Mouse (Mus musculus) gastrocnemius, postnatal 25 days (tissue): Measurements from ENCODE around the gene Rdh5. TPM values are rescaled to one million over a fixed set of nuclear protein-coding genes. Genes with fewer than 3 reads are reported as not detected.

ENCODE experiments used
- DNase-seq: peaks from one replicate; pipeline ENCODE4 v3.0.0; 2022
- total RNA-seq, 2 experiments: library from RNA; stranded (reverse); gene quantifications; 1 replicate in 1 of 2; 2 replicates in 1 of 2; pipeline ENCODE4 v1.2.3; 2021

The Rdh5 gene
- total RNA-seq, 2 experiments from 2014 or later = 4.3 to 4.7 TPM

GRCm38 (mm10) chr10:128904812-128905211 is 17.9 kb downstream of the Rdh5 start:
- DNase-seq = no peak

- DNase-seq = no peak
These were observed 20.2 kb downstream of the Rdh5 start for GRCm38 (mm10) chr10:128902409-128902988.

GRCm38 (mm10) chr10:128901409-128901808 is 21.3 kb downstream of the Rdh5 start:
- DNase-seq = no peak

- DNase-seq = no peak
These were observed 22.0 kb downstream of the Rdh5 start, which contains the start of gene Cd63 for GRCm38 (mm10) chr10:128900698-128901097. TSS of gene Cd63 (plus strand) at chr10:128900989.

- DNase-seq = no peak
These were observed 22.8 kb downstream of the Rdh5 start for GRCm38 (mm10) chr10:128899759-128900490.

- no peak for DNase-seq
These were observed 25.2 kb downstream of the Rdh5 start for GRCm38 (mm10) chr10:128897501-128897900.

GRCm38 (mm10) chr10:128896807-128897206 is 25.9 kb downstream of the Rdh5 start:
- DNase-seq = no peak

- DNase-seq = no peak
These were observed 26.6 kb downstream of the Rdh5 start for GRCm38 (mm10) chr10:128895952-128896693.

GRCm38 (mm10) chr10:128895437-128895836 is 27.3 kb downstream of the Rdh5 start:
- DNase-seq = no peak

- no peak for DNase-seq
These were observed 30.4 kb downstream of the Rdh5 start for GRCm38 (mm10) chr10:128892246-128892645.

- peak; percentile 61 for DNase-seq
These were observed 31.2 kb downstream of the Rdh5 start, which contains the start of gene Gdf11 for GRCm38 (mm10) chr10:128891296-128892094. TSS of gene Gdf11 (minus strand) at chr10:128891718.

GRCm38 (mm10) chr10:128890383-128891295 is 32.0 kb downstream of the Rdh5 start:
- no peak for DNase-seq

- no peak for DNase-seq
These were observed 32.8 kb downstream of the Rdh5 start for GRCm38 (mm10) chr10:128889846-128890245.

GRCm38 (mm10) chr10:128888941-128889827 is 33.5 kb downstream of the Rdh5 start:
- no peak for DNase-seq

GRCm38 (mm10) chr10:128882067-128882466 is 40.6 kb downstream of the Rdh5 start:
- DNase-seq = no peak

- DNase-seq = no peak
These were observed 43.9 kb downstream of the Rdh5 start for GRCm38 (mm10) chr10:128878811-128879210.

- DNase-seq = no peak
These were observed 44.4 kb downstream of the Rdh5 start for GRCm38 (mm10) chr10:128878291-128878690.

GRCm38 (mm10) chr10:128870341-128870740 is 52.3 kb downstream of the Rdh5 start:
- DNase-seq = no peak

GRCm38 (mm10) chr10:128866518-128866917 is 56.2 kb downstream of the Rdh5 start:
- no peak for DNase-seq

- DNase-seq = no peak
These were observed 56.6 kb downstream of the Rdh5 start for GRCm38 (mm10) chr10:128866042-128866441.
